Mouse (Mus musculus): ENCODE results near the gene Mns1. TPM values are rescaled to one million over a fixed set of nuclear protein-coding genes. Genes with fewer than 3 reads are reported as not detected.

Mns1 gene
- total and polyA plus RNA-seq, 3 experiments, result 0.14 to 0.42 (median 0.16) TPM

GRCm38 (mm10) chr9:72465754-72466181 lies 28.0 kb downstream of the Mns1 start:
- H3K79me2 ChIP-seq (replicated peaks; ENCODE audit: control insufficient read depth, insufficient read depth, low read length), result no peaks in the 10 kb centered on the region
- intact Hi-C loops (cut with DNase I), result no loop called here
- TF ChIP-seq EP300 (IDR thresholded peaks at IDR 0.05; ENCODE audit: insufficient read depth, low read depth, low read length), result no peak
- TF ChIP-seq CTCF (IDR thresholded peaks at IDR 0.05), result no peak
- TF ChIP-seq POLR2A (IDR thresholded peaks at IDR 0.05; ENCODE audit: insufficient read depth, low read depth, low read length), result no peak
- H3K36me3 ChIP-seq (ENCODE audit: control insufficient read depth, insufficient read depth, low read length), result no peaks in the 10 kb centered on the region
- H3K9ac ChIP-seq (ENCODE audit: low read depth, low read length), result no peak overlapping the region
- no peaks in the 10 kb centered on the region for H3K4me1 ChIP-seq (ENCODE audit: control insufficient read depth, insufficient read depth, low read length)
- no peak overlapping the region for H3K27ac ChIP-seq
- no peaks in the 10 kb centered on the region for H3K27me3 ChIP-seq (ENCODE audit: control insufficient read depth, insufficient read depth, low read length)
- DNase-seq, result no peak
- H3K4me3 ChIP-seq, result no peak overlapping the region
- WGBS, result 47% methylated on average over 4 of the region's 4 CpGs

- H3K79me2 ChIP-seq (replicated peaks; ENCODE audit: control insufficient read depth, insufficient read depth, low read length), result no peaks in the 10 kb centered on the region
- H3K9ac ChIP-seq (ENCODE audit: low read depth, low read length), result no peak overlapping the region
- no peaks in the 10 kb centered on the region for H3K27me3 ChIP-seq (ENCODE audit: control insufficient read depth, insufficient read depth, low read length)
- 56% methylated on average over 11 of the region's 11 CpGs for WGBS
- peak in 1 of 2 experiments; percentile 32 for DNase-seq
- H3K4me3 ChIP-seq, result no peak overlapping the region
- TF ChIP-seq POLR2A (IDR thresholded peaks at IDR 0.05; ENCODE audit: insufficient read depth, low read depth, low read length), result no peak
- TF ChIP-seq EP300 (IDR thresholded peaks at IDR 0.05; ENCODE audit: insufficient read depth, low read depth, low read length), result no peak
- peak; percentile 74 for TF ChIP-seq CTCF (IDR thresholded peaks at IDR 0.05)
- no peaks in the 10 kb centered on the region for H3K4me1 ChIP-seq (ENCODE audit: control insufficient read depth, insufficient read depth, low read length)
- H3K36me3 ChIP-seq (ENCODE audit: control insufficient read depth, insufficient read depth, low read length), result no peaks in the 10 kb centered on the region
- H3K27ac ChIP-seq, result no peak overlapping the region
- intact Hi-C loops (cut with DNase I), result no loop called here
Measured at GRCm38 (mm10) chr9:72467551-72468407, 30.0 kb downstream of the Mns1 start.

GRCm38 (mm10) chr9:72468616-72469015 lies 30.8 kb downstream of the Mns1 start:
- Histone ChIP-seq H3K27me3 (ENCODE audit: control insufficient read depth, insufficient read depth, low read length) (no peaks in the 10 kb centered on the region), H3K4me3 (no peak overlapping the region), H3K27ac (no peak overlapping the region), H3K79me2 (replicated peaks; ENCODE audit: control insufficient read depth, insufficient read depth, low read length) (no peaks in the 10 kb centered on the region), H3K9ac (ENCODE audit: low read depth, low read length) (no peak overlapping the region), H3K4me1 (ENCODE audit: control insufficient read depth, insufficient read depth, low read length) (no peaks in the 10 kb centered on the region), H3K36me3 (ENCODE audit: control insufficient read depth, insufficient read depth, low read length) (no peaks in the 10 kb centered on the region)
- intact Hi-C loops (cut with DNase I), result no loop called here
- TF ChIP-seq EP300 (IDR thresholded peaks at IDR 0.05; ENCODE audit: insufficient read depth, low read depth, low read length) (no peak), POLR2A (IDR thresholded peaks at IDR 0.05; ENCODE audit: insufficient read depth, low read depth, low read length) (no peak), CTCF (IDR thresholded peaks at IDR 0.05) (no peak)
- no peak for DNase-seq
- WGBS, result 94% methylated on average over 10 of the region's 10 CpGs

- Histone ChIP-seq H3K79me2 (replicated peaks; ENCODE audit: control insufficient read depth, insufficient read depth, low read length) (no peaks in the 10 kb centered on the region), H3K4me1 (ENCODE audit: control insufficient read depth, insufficient read depth, low read length) (no peaks in the 10 kb centered on the region), H3K36me3 (ENCODE audit: control insufficient read depth, insufficient read depth, low read length) (no peaks in the 10 kb centered on the region), H3K4me3 (no peak overlapping the region), H3K27ac (no peak overlapping the region), H3K27me3 (ENCODE audit: control insufficient read depth, insufficient read depth, low read length) (no peaks in the 10 kb centered on the region), H3K9ac (ENCODE audit: low read depth, low read length) (no peak overlapping the region)
- TF ChIP-seq EP300 (IDR thresholded peaks at IDR 0.05; ENCODE audit: insufficient read depth, low read depth, low read length) (no peak), POLR2A (IDR thresholded peaks at IDR 0.05; ENCODE audit: insufficient read depth, low read depth, low read length) (no peak), CTCF (IDR thresholded peaks at IDR 0.05) (no peak)
- no peak for DNase-seq
- WGBS, result 96% methylated on average over 1 of the region's 1 CpGs
- intact Hi-C loops (cut with DNase I), result no loop called here
Measured at GRCm38 (mm10) chr9:72469851-72470250, 32.0 kb downstream of the Mns1 start.

- intact Hi-C loops (cut with DNase I), result no loop called here
- H3K27ac ChIP-seq, result no peak overlapping the region
- H3K27me3 ChIP-seq (ENCODE audit: control insufficient read depth, insufficient read depth, low read length), result no peaks in the 10 kb centered on the region
- no peaks in the 10 kb centered on the region for H3K4me1 ChIP-seq (ENCODE audit: control insufficient read depth, insufficient read depth, low read length)
- H3K36me3 ChIP-seq (ENCODE audit: control insufficient read depth, insufficient read depth, low read length), result no peaks in the 10 kb centered on the region
- no peak overlapping the region for H3K4me3 ChIP-seq
- no peak for DNase-seq
- WGBS, result 93% methylated on average over 9 of the region's 9 CpGs
- TF ChIP-seq EP300 (IDR thresholded peaks at IDR 0.05; ENCODE audit: insufficient read depth, low read depth, low read length) (no peak), POLR2A (IDR thresholded peaks at IDR 0.05; ENCODE audit: insufficient read depth, low read depth, low read length) (no peak), CTCF (IDR thresholded peaks at IDR 0.05) (no peak)
- no peaks in the 10 kb centered on the region for H3K79me2 ChIP-seq (replicated peaks; ENCODE audit: control insufficient read depth, insufficient read depth, low read length)
- no peak overlapping the region for H3K9ac ChIP-seq (ENCODE audit: low read depth, low read length)
Measured at GRCm38 (mm10) chr9:72475511-72475910, 37.7 kb downstream of the Mns1 start.

- Histone ChIP-seq H3K4me3 (no peak overlapping the region), H3K27ac (no peak overlapping the region), H3K36me3 (ENCODE audit: control insufficient read depth, insufficient read depth, low read length) (no peaks in the 10 kb centered on the region), H3K9ac (ENCODE audit: low read depth, low read length) (no peak overlapping the region), H3K27me3 (ENCODE audit: control insufficient read depth, insufficient read depth, low read length) (no peaks in the 10 kb centered on the region), H3K79me2 (replicated peaks; ENCODE audit: control insufficient read depth, insufficient read depth, low read length) (no peaks in the 10 kb centered on the region), H3K4me1 (ENCODE audit: control insufficient read depth, insufficient read depth, low read length) (no peaks in the 10 kb centered on the region)
- TF ChIP-seq POLR2A (IDR thresholded peaks at IDR 0.05; ENCODE audit: insufficient read depth, low read depth, low read length), result no peak
- no peak for TF ChIP-seq EP300 (IDR thresholded peaks at IDR 0.05; ENCODE audit: insufficient read depth, low read depth, low read length)
- no peak for TF ChIP-seq CTCF (IDR thresholded peaks at IDR 0.05)
- intact Hi-C loops (cut with DNase I), result no loop called here
- DNase-seq, result no peak
- 77% methylated on average over 6 of the region's 6 CpGs for WGBS
Measured at GRCm38 (mm10) chr9:72477306-72477705, 39.5 kb downstream of the Mns1 start.

Data from heart, adult 2 months (tissue).